Mouse (Mus musculus): ENCODE measurements around the gene Armh2. TPM values are rescaled to one million over a fixed set of nuclear protein-coding genes. Genes with fewer than 3 reads are reported as not detected.
"Not testable (repeated sequence)": the region's sequence is repeated elsewhere in the genome, so short reads cannot be mapped to it uniquely, and the experiment has no call there.

The Armh2 gene
- polyA plus RNA-seq, 1 experiment from 2014 or later: not detected

DNA sequence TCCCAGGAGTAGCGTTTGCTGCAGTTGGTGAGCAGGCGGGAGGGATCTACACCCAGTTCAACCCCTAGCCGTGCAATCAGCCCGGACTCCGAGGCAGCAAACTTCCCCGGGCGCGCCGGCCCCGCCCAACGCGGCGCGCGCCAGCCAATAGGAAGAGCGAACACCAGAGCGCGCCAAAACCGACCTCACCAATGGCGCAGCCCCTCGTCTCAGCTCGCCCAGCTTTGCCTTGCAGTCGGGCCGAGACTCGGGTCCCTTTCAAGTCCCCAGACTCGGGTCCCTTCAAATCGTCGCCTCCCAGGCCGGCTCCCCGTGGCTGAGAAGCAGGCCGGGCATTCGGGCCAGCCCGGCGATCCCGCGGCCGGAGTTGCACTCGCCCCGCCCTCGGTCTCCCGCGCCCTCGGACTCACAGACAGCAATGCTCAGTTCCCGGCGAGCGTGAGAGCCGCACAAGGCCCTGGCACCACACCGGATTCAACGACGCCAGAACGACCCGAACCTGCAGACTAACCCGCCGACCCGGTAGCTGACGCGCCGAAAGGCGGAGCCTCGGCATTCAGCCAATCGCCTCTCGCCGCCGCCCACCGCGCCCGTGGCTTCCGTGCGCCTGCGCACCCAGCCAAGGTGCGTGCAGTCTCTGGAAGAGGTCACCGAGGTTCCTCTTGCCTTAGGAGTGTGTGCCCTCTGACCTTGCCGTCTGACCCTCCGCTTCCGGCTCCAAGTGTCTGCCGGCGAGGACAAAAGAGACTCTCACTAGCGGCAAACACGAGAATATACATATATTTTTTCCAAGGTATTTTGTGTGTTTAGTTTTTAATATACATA is 20.6 kb downstream of the Armh2 start, which contains the start of gene Gmnn:
Gmnn (minus strand) TSS at position 521 of the 825 bp plus-strand sequence.
- ATAC-seq (replicated peaks; ENCODE audit: low FRiP score): peak; percentile 97
- H3K4me1 ChIP-seq (replicated peaks; ENCODE audit: control insufficient read depth, insufficient read depth, low read length): peaks cover 24% of the 10 kb centered on the region
- under 1% methylated on average over 79 of the region's 79 CpGs for WGBS

DNA sequence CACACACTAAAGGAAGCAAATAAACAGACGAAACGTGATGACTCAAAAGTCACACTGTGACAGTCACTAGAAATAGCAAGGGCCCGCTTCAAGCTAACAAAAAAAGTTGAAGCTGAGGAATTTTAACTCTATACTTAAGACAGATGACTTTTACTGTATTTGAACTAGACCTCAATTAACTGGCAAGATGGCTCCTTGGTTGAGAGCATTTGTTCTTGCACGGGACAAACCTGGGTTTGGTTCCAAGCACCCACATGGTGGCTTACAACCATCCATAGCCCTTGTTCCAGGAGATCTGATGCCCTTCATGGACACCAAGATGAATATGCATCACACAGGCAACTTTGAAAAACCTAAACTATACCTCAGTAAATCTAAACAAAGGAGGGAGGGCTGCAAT is 21.2 kb downstream of the Armh2 start:
- no peak for DNase-seq (ENCODE audit: low spot score)
- 28% methylated on average over 4 of the region's 4 CpGs for WGBS
- no peaks in the 10 kb centered on the region for H3K9me3 ChIP-seq (ENCODE audit: control insufficient read depth, low read length)
- H3K27me3 ChIP-seq (replicated peaks; ENCODE audit: control insufficient read depth, insufficient read depth, low read length): no peaks in the 10 kb centered on the region
- H3K27ac ChIP-seq (ENCODE audit: low read depth, low read length): no peak overlapping the region
- H3K4me3 ChIP-seq (ENCODE audit: low read depth, low read length): peak overlapping the region; percentile 95
- peaks cover 24% of the 10 kb centered on the region for H3K4me1 ChIP-seq (replicated peaks; ENCODE audit: control insufficient read depth, insufficient read depth, low read length)
- H3K9ac ChIP-seq (ENCODE audit: low read depth, low read length): peak overlapping the region; percentile 100
- H3K36me3 ChIP-seq (ENCODE audit: control insufficient read depth, insufficient read depth, low read length): peaks cover 16% of the 10 kb centered on the region
- ATAC-seq (replicated peaks; ENCODE audit: low FRiP score): no peak
- peak overlapping the region; percentile 79 for H3K4me2 ChIP-seq

More for the DNA sequence above, 20.6 kb downstream of the Armh2 start, which contains the start of gene Gmnn:
- peak within 1 kb of the TSS; percentile 79 for H3K4me2 ChIP-seq
- H3K36me3 ChIP-seq (ENCODE audit: control insufficient read depth, insufficient read depth, low read length): peaks cover 20% of the 10 kb centered on the region
- peak within 1 kb of the TSS; percentile 98 for H3K27ac ChIP-seq (ENCODE audit: low read depth, low read length)
- peak within 1 kb of the TSS; percentile 100 for H3K9ac ChIP-seq (ENCODE audit: low read depth, low read length)
- no peaks in the 10 kb centered on the region for H3K9me3 ChIP-seq (ENCODE audit: control insufficient read depth, low read length)
- H3K27me3 ChIP-seq (replicated peaks; ENCODE audit: control insufficient read depth, insufficient read depth, low read length): no peaks in the 10 kb centered on the region
- DNase-seq (ENCODE audit: low spot score): peak; percentile 90
- H3K4me3 ChIP-seq (ENCODE audit: low read depth, low read length): peak within 1 kb of the TSS; percentile 95

DNA sequence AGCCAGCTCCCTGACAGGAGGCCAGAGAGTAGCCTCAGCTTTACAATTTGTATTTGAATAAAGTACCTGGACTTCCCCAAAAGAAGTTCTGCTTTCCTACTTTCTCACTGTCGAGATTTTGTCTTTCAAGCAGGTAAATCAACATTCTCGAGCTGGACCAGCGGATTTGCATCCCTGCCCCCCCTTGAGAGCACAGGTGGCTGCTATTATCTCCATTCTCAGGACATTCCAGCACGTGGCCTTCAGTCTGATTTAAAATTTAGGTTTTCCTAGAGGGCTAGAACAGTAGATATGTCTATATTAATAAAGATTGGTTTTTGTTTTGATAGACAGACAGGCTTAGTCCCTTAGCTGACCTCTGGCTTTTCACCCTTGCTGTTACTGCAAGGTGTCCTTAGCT is 26.8 kb downstream of the Armh2 start:
- not testable (repeated sequence) for H3K27me3 ChIP-seq (replicated peaks; ENCODE audit: control insufficient read depth, insufficient read depth, low read length); H3K4me2 ChIP-seq; ATAC-seq (replicated peaks; ENCODE audit: low FRiP score); DNase-seq (ENCODE audit: low spot score); H3K9ac ChIP-seq (ENCODE audit: low read depth, low read length); H3K4me3 ChIP-seq (ENCODE audit: low read depth, low read length); H3K4me1 ChIP-seq (replicated peaks; ENCODE audit: control insufficient read depth, insufficient read depth, low read length); H3K9me3 ChIP-seq (ENCODE audit: control insufficient read depth, low read length); H3K27ac ChIP-seq (ENCODE audit: low read depth, low read length); H3K36me3 ChIP-seq (ENCODE audit: control insufficient read depth, insufficient read depth, low read length)
- 74% methylated on average over 4 of the region's 4 CpGs for WGBS

DNA sequence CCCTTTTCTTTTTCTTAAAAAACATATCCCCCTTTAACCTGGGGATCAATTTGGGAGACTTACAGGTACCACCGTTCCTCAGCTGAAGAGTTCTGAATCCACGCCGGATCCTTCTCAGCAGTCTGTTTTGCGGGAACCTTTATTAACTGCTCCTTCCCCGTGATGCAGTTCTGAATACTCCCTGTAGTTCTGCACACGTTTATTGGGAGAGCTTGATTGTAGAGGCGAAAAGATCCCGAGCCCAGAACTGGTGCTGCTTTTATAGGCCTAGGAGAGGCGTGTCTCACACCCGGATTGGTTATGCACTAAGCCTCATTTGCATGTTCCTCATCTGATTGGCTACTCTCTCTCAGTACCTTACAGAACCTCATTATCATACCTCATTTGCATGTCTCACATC is 30.4 kb downstream of the Armh2 start:
- H3K27ac ChIP-seq (ENCODE audit: low read depth, low read length); H3K27me3 ChIP-seq (replicated peaks; ENCODE audit: control insufficient read depth, insufficient read depth, low read length); H3K4me2 ChIP-seq; DNase-seq (ENCODE audit: low spot score); H3K36me3 ChIP-seq (ENCODE audit: control insufficient read depth, insufficient read depth, low read length); H3K4me3 ChIP-seq (ENCODE audit: low read depth, low read length); H3K9ac ChIP-seq (ENCODE audit: low read depth, low read length); ATAC-seq (replicated peaks; ENCODE audit: low FRiP score); H3K9me3 ChIP-seq (ENCODE audit: control insufficient read depth, low read length); H3K4me1 ChIP-seq (replicated peaks; ENCODE audit: control insufficient read depth, insufficient read depth, low read length): not testable (repeated sequence)
- WGBS: 95% methylated on average over 10 of the region's 10 CpGs

DNA sequence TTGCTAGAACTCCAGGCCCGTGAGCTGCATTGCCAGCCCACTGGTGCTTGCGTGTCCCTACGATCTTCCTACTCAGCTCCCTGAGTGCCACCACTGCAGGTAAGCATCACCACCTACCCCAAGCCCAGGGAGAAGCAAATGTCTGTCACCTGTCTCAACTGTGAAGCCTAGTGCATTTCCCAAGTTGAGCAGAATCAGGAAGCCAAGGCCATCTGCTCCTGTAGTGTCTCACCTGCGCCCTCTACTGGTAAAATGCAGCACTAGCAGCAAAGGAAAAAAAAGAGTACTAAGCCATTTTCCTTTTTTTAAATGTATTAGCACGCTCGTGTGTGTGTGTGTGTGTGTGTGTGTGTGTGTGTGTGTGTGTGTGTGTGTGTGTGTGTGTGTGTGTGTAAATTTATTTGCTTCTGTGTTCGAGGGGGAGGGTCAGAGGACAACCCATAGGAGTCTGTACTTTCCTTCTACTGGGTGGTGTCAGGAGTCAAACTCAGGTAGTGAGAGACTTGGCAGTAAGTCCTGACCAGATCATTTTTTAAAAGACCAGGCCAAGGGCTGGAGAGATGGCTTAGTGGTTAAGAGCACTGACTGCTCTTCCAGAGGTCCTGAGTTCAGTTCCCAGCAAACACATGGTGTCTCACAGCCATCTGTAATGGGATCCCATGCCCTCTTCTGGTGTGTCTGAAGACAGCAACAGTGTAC is 35.3 kb downstream of the Armh2 start:
- Histone ChIP-seq H3K9me3 (ENCODE audit: control insufficient read depth, low read length) (no peaks in the 10 kb centered on the region), H3K4me3 (ENCODE audit: low read depth, low read length) (no peak overlapping the region), H3K4me1 (replicated peaks; ENCODE audit: control insufficient read depth, insufficient read depth, low read length) (no peaks in the 10 kb centered on the region), H3K27me3 (replicated peaks; ENCODE audit: control insufficient read depth, insufficient read depth, low read length) (no peaks in the 10 kb centered on the region), H3K4me2 (no peak overlapping the region), H3K9ac (ENCODE audit: low read depth, low read length) (no peak overlapping the region), H3K27ac (ENCODE audit: low read depth, low read length) (no peak overlapping the region), H3K36me3 (ENCODE audit: control insufficient read depth, insufficient read depth, low read length) (no peaks in the 10 kb centered on the region)
- ATAC-seq (replicated peaks; ENCODE audit: low FRiP score) (peak; percentile 61), DNase-seq (ENCODE audit: low spot score) (no peak)
- WGBS: 44% methylated on average over 7 of the region's 7 CpGs

DNA sequence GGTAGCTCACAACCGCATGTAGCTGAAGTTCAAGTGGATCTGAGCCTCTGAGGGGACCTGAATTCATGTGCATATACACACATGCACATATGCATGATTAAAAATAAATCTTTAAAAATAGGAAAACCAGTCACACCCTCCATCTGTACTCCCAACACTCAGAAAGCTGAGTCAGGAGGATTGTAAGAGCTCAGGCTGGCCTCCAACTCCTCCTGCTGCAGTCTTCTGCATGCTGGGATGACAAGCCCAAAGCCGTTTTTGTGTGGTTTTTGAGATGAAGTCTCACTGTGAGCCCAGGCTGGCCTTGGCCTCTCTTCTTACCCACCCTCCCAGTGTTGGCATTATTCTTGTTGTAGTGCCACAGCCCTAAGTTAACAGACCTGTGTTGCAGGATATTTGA is 37.0 kb downstream of the Armh2 start:
- DNase-seq (ENCODE audit: low spot score): no peak
- Histone ChIP-seq H3K9ac (ENCODE audit: low read depth, low read length) (no peak overlapping the region), H3K27ac (ENCODE audit: low read depth, low read length) (no peak overlapping the region), H3K27me3 (replicated peaks; ENCODE audit: control insufficient read depth, insufficient read depth, low read length) (no peaks in the 10 kb centered on the region), H3K4me2 (no peak overlapping the region), H3K9me3 (ENCODE audit: control insufficient read depth, low read length) (no peaks in the 10 kb centered on the region), H3K4me3 (ENCODE audit: low read depth, low read length) (no peak overlapping the region), H3K36me3 (ENCODE audit: control insufficient read depth, insufficient read depth, low read length) (no peaks in the 10 kb centered on the region), H3K4me1 (replicated peaks; ENCODE audit: control insufficient read depth, insufficient read depth, low read length) (no peaks in the 10 kb centered on the region)
- 73% methylated on average over 2 of the region's 2 CpGs for WGBS
- ATAC-seq (replicated peaks; ENCODE audit: low FRiP score): no peak

DNA sequence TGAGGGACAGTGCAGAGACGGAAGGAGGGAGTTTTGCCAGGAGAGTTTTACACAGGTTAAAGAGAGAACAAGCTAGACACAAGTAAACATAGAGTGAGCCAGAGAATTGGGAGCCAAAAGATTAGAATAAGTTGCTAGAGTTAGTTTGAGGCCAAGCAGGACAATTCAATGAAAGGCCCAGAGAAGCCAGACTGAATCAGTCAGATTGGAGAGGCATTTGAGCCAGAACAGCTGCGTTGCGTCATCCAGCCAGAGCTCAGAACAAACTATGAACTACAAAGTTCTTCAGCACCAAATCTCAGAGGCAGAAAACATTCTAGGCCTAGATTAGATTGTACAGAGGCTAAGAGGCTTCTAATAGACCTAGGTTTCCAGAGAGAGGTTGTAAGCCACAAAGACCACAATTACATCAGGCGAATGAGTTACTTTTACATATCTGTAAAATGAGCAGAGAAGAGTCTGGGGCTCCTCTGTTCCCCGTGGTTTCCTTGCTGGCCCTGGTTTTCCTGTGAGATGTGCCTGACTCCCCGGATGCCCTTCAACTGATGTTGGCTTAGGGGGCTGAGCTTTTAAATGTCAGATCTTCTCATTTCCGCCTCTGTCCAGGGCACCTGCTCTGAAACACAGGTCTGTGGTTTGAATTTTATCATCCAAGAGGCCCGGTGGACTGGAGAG is 37.8 kb downstream of the Armh2 start:
- WGBS: 66% methylated on average over 8 of the region's 8 CpGs
- H3K9ac ChIP-seq (ENCODE audit: low read depth, low read length): no peak overlapping the region
- no peak overlapping the region for H3K4me3 ChIP-seq (ENCODE audit: low read depth, low read length)
- H3K27me3 ChIP-seq (replicated peaks; ENCODE audit: control insufficient read depth, insufficient read depth, low read length): no peaks in the 10 kb centered on the region
- DNase-seq (ENCODE audit: low spot score): no peak
- no peaks in the 10 kb centered on the region for H3K9me3 ChIP-seq (ENCODE audit: control insufficient read depth, low read length)
- H3K27ac ChIP-seq (ENCODE audit: low read depth, low read length): no peak overlapping the region
- H3K36me3 ChIP-seq (ENCODE audit: control insufficient read depth, insufficient read depth, low read length): no peaks in the 10 kb centered on the region
- no peaks in the 10 kb centered on the region for H3K4me1 ChIP-seq (replicated peaks; ENCODE audit: control insufficient read depth, insufficient read depth, low read length)
- ATAC-seq (replicated peaks; ENCODE audit: low FRiP score): no peak
- H3K4me2 ChIP-seq: no peak overlapping the region

DNA sequence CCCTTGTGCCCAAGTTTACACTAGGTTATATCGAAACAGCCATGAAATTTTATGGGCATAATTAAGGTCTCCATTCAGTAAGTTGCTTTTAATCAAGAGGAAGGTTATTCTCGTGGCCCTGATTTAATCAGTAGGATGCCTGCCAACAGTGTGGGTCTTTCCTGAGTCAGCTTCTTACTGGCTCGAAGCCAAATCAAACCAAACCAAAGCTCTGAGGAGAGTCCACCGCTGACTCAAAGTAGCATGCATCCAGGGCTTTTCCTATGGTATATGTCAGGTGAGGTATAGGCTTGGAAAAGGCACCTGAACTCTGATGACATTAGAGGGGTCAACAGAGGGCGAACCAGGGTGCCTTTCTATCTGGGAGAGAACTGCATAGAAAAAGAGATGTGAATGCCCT is 40.9 kb downstream of the Armh2 start:
- H3K9ac ChIP-seq (ENCODE audit: low read depth, low read length): no peak overlapping the region
- WGBS: 69% methylated on average over 5 of the region's 5 CpGs
- no peak overlapping the region for H3K4me2 ChIP-seq

More for the DNA sequence above, 40.9 kb downstream of the Armh2 start:
- no peak for ATAC-seq (replicated peaks; ENCODE audit: low FRiP score)
- no peak for DNase-seq (ENCODE audit: low spot score)
- Histone ChIP-seq H3K9me3 (ENCODE audit: control insufficient read depth, low read length) (no peaks in the 10 kb centered on the region), H3K4me1 (replicated peaks; ENCODE audit: control insufficient read depth, insufficient read depth, low read length) (no peaks in the 10 kb centered on the region), H3K27ac (ENCODE audit: low read depth, low read length) (no peak overlapping the region), H3K4me3 (ENCODE audit: low read depth, low read length) (no peak overlapping the region), H3K27me3 (replicated peaks; ENCODE audit: control insufficient read depth, insufficient read depth, low read length) (no peaks in the 10 kb centered on the region), H3K36me3 (ENCODE audit: control insufficient read depth, insufficient read depth, low read length) (no peaks in the 10 kb centered on the region)
